Mouse (Mus musculus): ENCODE data around the gene Trp53bp2. TPM values are rescaled to one million over a fixed set of nuclear protein-coding genes. Genes with fewer than 3 reads are reported as not detected.
A peak's percentile ranks its signal among the peaks of the same experiment; 100 is the strongest.

Gene Trp53bp2
- polyA plus RNA-seq, 1 experiment from 2014 or later = 25.1 TPM

- H3K9me3 ChIP-seq (replicated peaks) = no peaks in the 10 kb centered on the region
- H3K4me3 ChIP-seq (replicated peaks) = peak overlapping the region; percentile 72
- no peaks in the 10 kb centered on the region for H3K36me3 ChIP-seq
- 3% methylated on average over 13 of the region's 13 CpGs for WGBS
- peaks cover 35% of the 10 kb centered on the region for H3K4me1 ChIP-seq
- no peak for ATAC-seq (ENCODE audit: insufficient number of reproducible peaks, low FRiP score, low TSS enrichment, low read depth)
- H3K4me2 ChIP-seq (replicated peaks) = peak overlapping the region; percentile 70
- H3K9ac ChIP-seq = peak overlapping the region; percentile 46
- no peaks in the 10 kb centered on the region for H3K27me3 ChIP-seq
- peak overlapping the region; percentile 93 for H3K27ac ChIP-seq (replicated peaks)
Measured at GRCm38 (mm10) chr1:182408243-182408642, 729 bp upstream of the Trp53bp2 start.

DNA sequence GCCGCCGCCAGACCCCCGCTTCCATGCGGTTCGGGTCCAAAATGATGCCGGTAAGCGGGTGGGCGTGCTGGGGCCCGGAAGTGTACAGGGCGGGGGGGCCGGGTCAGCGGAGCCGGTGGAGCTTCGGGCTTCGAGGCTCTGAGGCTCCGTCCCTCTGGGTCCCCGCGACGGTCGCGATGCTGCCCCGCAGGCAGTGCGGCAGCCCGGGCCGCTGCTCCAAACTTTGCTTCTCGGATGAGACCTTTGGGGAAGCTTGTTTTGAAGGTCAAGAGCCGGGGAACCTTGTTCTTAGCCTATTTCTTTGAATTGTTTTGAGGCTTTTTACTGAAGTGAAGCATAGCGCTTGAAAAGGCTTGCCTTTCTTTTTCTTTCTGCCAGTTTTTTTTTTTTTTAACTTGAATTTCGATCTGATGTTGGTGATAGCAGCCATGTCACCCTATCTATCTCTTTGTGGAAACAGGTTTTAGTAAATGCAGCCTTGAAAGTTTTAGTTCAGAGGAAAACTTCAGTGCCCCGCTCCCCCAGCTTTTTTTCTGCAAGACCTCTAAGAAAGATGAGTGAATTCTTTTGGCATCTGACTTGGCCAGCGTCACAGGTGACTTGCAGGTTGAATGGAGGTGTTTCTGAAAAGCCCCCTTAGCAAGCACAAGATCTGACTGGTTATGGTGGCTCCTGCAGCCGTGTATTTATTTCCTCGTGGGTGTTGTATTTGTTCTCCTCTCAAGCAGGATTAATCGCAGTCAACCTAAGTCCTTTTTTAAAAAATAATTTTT is 615 bp downstream of the Trp53bp2 start:
- peak overlapping the region; percentile 85 for H3K9ac ChIP-seq
- H3K9me3 ChIP-seq (replicated peaks) = no peaks in the 10 kb centered on the region
- WGBS = 1% methylated on average over 34 of the region's 34 CpGs
- no peaks in the 10 kb centered on the region for H3K27me3 ChIP-seq
- H3K4me2 ChIP-seq (replicated peaks) = peak overlapping the region; percentile 70
- H3K4me1 ChIP-seq = peaks cover 39% of the 10 kb centered on the region
- H3K36me3 ChIP-seq = no peaks in the 10 kb centered on the region
- peak; percentile 61 for ATAC-seq (ENCODE audit: insufficient number of reproducible peaks, low FRiP score, low TSS enrichment, low read depth)
- H3K4me3 ChIP-seq (replicated peaks) = peak overlapping the region; percentile 72
- peak overlapping the region; percentile 93 for H3K27ac ChIP-seq (replicated peaks)

- no peak overlapping the region for H3K4me3 ChIP-seq (replicated peaks)
- no peaks in the 10 kb centered on the region for H3K9me3 ChIP-seq (replicated peaks)
- WGBS = 29% methylated on average over 7 of the region's 7 CpGs
- peak overlapping the region; percentile 24; the same call in 1 of the 2 replicates for H3K4me2 ChIP-seq (replicated peaks)
- H3K36me3 ChIP-seq = 0 out of 2 replicates have a peak, but pooled peaks cover 2% of the 10 kb centered on the region
- H3K4me1 ChIP-seq = peaks cover 33% of the 10 kb centered on the region
- peak overlapping the region; percentile 28; the same call in 1 of the 2 replicates for H3K27ac ChIP-seq (replicated peaks)
- H3K27me3 ChIP-seq = no peaks in the 10 kb centered on the region
- no peak overlapping the region for H3K9ac ChIP-seq
- ATAC-seq (ENCODE audit: insufficient number of reproducible peaks, low FRiP score, low TSS enrichment, low read depth) = no peak
Measured at GRCm38 (mm10) chr1:182412586-182413270, 3.8 kb downstream of the Trp53bp2 start.

DNA sequence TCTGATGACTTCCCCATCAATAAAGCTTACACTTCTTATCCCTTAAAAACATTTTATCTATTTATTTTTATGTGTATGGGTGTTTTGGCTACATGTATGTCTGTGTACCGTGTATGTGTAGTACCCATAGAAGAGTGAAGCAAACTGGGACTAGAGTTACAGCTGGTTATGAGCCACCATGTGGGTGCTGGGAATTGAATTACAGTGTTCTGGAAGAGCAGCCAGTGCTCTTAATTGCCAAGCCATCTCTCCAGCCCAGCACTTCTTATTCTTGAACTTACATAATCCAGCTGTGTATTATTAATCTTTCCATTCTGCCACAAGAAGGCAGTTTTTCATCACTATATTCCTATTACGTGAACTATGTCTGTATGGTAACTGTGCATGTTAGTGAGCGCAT is 10.5 kb downstream of the Trp53bp2 start:
- Histone ChIP-seq H3K4me2 (replicated peaks) (no peak overlapping the region), H3K27ac (replicated peaks) (no peak overlapping the region), H3K4me3 (replicated peaks) (no peak overlapping the region), H3K9me3 (replicated peaks) (no peaks in the 10 kb centered on the region), H3K4me1 (peaks cover 5% of the 10 kb centered on the region; the same call in 1 of the 2 replicates), H3K36me3 (0 out of 2 replicates have a peak, but pooled peaks cover 2% of the 10 kb centered on the region), H3K27me3 (no peaks in the 10 kb centered on the region), H3K9ac (no peak overlapping the region)
- WGBS = 68% methylated on average over 3 of the region's 3 CpGs
- no peak for ATAC-seq (ENCODE audit: insufficient number of reproducible peaks, low FRiP score, low TSS enrichment, low read depth)

DNA sequence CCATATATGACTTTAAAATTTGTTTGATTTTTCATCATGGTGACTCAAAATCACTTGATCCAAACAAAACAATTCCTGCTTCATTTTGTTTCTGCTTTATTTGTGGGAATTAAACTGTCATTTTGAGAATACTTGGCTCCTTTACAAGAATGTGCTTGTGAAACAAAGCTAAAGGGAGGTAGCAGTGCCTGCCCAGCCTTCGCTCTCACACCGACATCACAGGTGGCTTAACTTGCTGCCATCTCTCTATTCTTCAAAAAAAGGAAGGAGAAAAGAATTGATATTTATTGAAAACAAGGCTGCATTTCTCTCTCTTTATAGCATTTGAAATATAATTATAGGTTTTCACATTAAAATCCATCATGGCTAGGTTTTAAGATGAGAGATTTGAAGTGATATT is 15.3 kb downstream of the Trp53bp2 start:
- ATAC-seq (ENCODE audit: insufficient number of reproducible peaks, low FRiP score, low TSS enrichment, low read depth) = no peak
- Histone ChIP-seq H3K36me3 (0 out of 2 replicates have a peak, but pooled peaks cover 7% of the 10 kb centered on the region), H3K4me2 (replicated peaks) (no peak overlapping the region), H3K9me3 (replicated peaks) (no peaks in the 10 kb centered on the region), H3K9ac (no peak overlapping the region), H3K27ac (replicated peaks) (no peak overlapping the region), H3K27me3 (no peaks in the 10 kb centered on the region), H3K4me3 (replicated peaks) (no peak overlapping the region), H3K4me1 (peaks cover 17% of the 10 kb centered on the region; the same call in 1 of the 2 replicates)
- WGBS = 48% methylated on average over 2 of the region's 2 CpGs

GRCm38 (mm10) chr1:182425176-182425575 is 16.2 kb downstream of the Trp53bp2 start:
- 52% methylated on average over 3 of the region's 3 CpGs for WGBS
- no peaks in the 10 kb centered on the region for H3K27me3 ChIP-seq
- H3K4me2 ChIP-seq (replicated peaks) = no peak overlapping the region
- H3K9me3 ChIP-seq (replicated peaks) = no peaks in the 10 kb centered on the region
- 0 out of 2 replicates have a peak, but pooled peaks cover 13% of the 10 kb centered on the region for H3K36me3 ChIP-seq
- no peak overlapping the region for H3K4me3 ChIP-seq (replicated peaks)
- ATAC-seq (ENCODE audit: insufficient number of reproducible peaks, low FRiP score, low TSS enrichment, low read depth) = no peak
- no peak overlapping the region for H3K27ac ChIP-seq (replicated peaks)
- no peak overlapping the region for H3K9ac ChIP-seq
- H3K4me1 ChIP-seq = peaks cover 17% of the 10 kb centered on the region; the same call in 1 of the 2 replicates

- no peak for ATAC-seq (ENCODE audit: insufficient number of reproducible peaks, low FRiP score, low TSS enrichment, low read depth)
Measured at GRCm38 (mm10) chr1:182426444-182426843, 17.5 kb downstream of the Trp53bp2 start.

DNA sequence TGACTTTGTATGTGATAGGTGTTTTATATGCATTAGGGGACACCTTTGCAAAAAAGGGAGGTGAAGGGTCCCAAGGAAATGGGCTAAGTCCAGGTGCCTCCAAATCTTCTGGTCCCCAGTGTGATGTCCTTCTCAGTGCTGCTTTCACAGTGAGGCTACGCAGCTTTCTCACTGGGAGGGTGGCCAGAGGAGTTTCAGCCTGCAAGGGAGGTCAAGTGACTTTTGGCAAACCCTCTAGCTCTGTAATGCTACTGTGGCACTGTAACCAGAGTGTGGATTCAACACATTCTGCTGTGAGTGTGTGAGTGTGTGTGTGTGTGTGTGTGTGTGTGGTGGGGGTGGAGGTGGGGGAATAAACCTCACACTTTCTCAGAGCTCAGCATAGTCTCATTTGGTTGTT is 18.5 kb downstream of the Trp53bp2 start:
- Histone ChIP-seq H3K4me2 (replicated peaks) (no peak overlapping the region), H3K36me3 (peaks cover 24% of the 10 kb centered on the region), H3K9ac (no peak overlapping the region), H3K4me1 (peaks cover 12% of the 10 kb centered on the region; the same call in 1 of the 2 replicates), H3K4me3 (replicated peaks) (no peak overlapping the region), H3K27ac (replicated peaks) (no peak overlapping the region), H3K27me3 (no peaks in the 10 kb centered on the region), H3K9me3 (replicated peaks) (no peaks in the 10 kb centered on the region)
- no peak for ATAC-seq (ENCODE audit: insufficient number of reproducible peaks, low FRiP score, low TSS enrichment, low read depth)
- 79% methylated on average over 1 of the region's 1 CpGs for WGBS

More at GRCm38 (mm10) chr1:182426444-182426843, 17.5 kb downstream of the Trp53bp2 start:
- H3K4me3 ChIP-seq (replicated peaks) = no peak overlapping the region
- no peak overlapping the region for H3K9ac ChIP-seq
- 0 out of 2 replicates have a peak, but pooled peaks cover 15% of the 10 kb centered on the region for H3K36me3 ChIP-seq
- no peak overlapping the region for H3K4me2 ChIP-seq (replicated peaks)
- peaks cover 12% of the 10 kb centered on the region; the same call in 1 of the 2 replicates for H3K4me1 ChIP-seq
- no peak overlapping the region for H3K27ac ChIP-seq (replicated peaks)
- H3K9me3 ChIP-seq (replicated peaks) = no peaks in the 10 kb centered on the region
- 53% methylated on average over 2 of the region's 2 CpGs for WGBS
- H3K27me3 ChIP-seq = no peaks in the 10 kb centered on the region

- no peaks in the 10 kb centered on the region for H3K9me3 ChIP-seq (replicated peaks)
- no peak for ATAC-seq (ENCODE audit: insufficient number of reproducible peaks, low FRiP score, low TSS enrichment, low read depth)
- no peak overlapping the region for H3K4me2 ChIP-seq (replicated peaks)
- no peak overlapping the region for H3K4me3 ChIP-seq (replicated peaks)
- H3K9ac ChIP-seq = no peak overlapping the region
- WGBS = 82% methylated on average over 3 of the region's 3 CpGs
- no peak overlapping the region for H3K27ac ChIP-seq (replicated peaks)
- no peaks in the 10 kb centered on the region for H3K27me3 ChIP-seq
- H3K4me1 ChIP-seq = peaks cover 11% of the 10 kb centered on the region; the same call in 1 of the 2 replicates
- peaks cover 33% of the 10 kb centered on the region for H3K36me3 ChIP-seq
Measured at GRCm38 (mm10) chr1:182429826-182430225, 20.9 kb downstream of the Trp53bp2 start.

DNA sequence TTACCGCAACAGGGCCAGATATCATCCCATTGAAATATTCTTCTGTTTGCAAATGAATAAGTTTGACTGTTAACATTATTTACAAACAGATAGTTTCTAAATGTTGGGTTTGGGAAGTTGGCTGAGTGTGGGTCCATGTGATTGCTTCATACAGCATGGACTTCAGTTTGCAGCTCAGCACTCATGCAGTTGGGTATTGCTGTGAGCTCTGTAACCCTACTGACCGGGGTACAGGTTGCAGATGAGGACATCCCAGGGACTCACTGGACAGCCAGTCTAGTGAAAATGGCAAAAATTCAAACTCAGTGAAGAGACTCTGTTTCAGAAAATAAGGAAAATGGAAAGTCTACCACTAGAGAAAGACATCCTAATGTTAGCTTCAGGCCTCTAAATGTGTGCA is 21.7 kb downstream of the Trp53bp2 start:
- Histone ChIP-seq H3K36me3 (peaks cover 41% of the 10 kb centered on the region), H3K27me3 (no peaks in the 10 kb centered on the region), H3K9ac (no peak overlapping the region), H3K4me2 (replicated peaks) (no peak overlapping the region), H3K4me1 (peaks cover 6% of the 10 kb centered on the region; the same call in 1 of the 2 replicates), H3K9me3 (replicated peaks) (no peaks in the 10 kb centered on the region), H3K27ac (replicated peaks) (no peak overlapping the region), H3K4me3 (replicated peaks) (no peak overlapping the region)
- ATAC-seq (ENCODE audit: insufficient number of reproducible peaks, low FRiP score, low TSS enrichment, low read depth) = no peak
- WGBS = 94% methylated on average over 2 of the region's 2 CpGs

DNA sequence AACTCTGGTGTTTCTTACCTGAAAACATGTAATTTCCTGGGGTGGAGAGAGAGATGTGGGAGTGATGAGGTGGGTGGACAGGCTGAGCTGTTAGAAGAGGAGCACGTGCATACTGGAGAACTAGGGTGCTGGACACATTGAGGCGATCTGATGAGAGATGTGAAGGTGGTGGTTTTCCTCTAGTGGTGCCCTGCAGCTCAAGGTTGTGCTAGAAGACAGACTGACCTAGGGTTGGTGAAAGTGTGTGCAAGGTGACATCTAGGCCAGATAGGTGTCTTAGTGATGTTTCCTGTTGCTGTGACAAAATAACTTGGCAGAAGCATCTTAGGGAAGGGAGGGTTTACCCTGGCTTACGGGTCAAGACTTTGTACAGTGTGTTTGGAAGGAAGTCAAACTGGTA is 23.1 kb downstream of the Trp53bp2 start:
- no peak overlapping the region for H3K9ac ChIP-seq
- peaks cover 45% of the 10 kb centered on the region for H3K36me3 ChIP-seq
- no peak overlapping the region for H3K4me3 ChIP-seq (replicated peaks)
- H3K4me2 ChIP-seq (replicated peaks) = no peak overlapping the region
- WGBS = 88% methylated on average over 3 of the region's 3 CpGs
- no peak for ATAC-seq (ENCODE audit: insufficient number of reproducible peaks, low FRiP score, low TSS enrichment, low read depth)
- H3K9me3 ChIP-seq (replicated peaks) = no peaks in the 10 kb centered on the region
- 0 out of 2 replicates have a peak, but pooled peaks cover 3% of the 10 kb centered on the region for H3K4me1 ChIP-seq
- no peaks in the 10 kb centered on the region for H3K27me3 ChIP-seq
- no peak overlapping the region for H3K27ac ChIP-seq (replicated peaks)

Measured in embryonic facial prominence, embryonic 15.5 days (tissue).